Comparison of ENCODE assay signal across 8 mouse cellular contexts in genomic region chr3:121307532-121308234, GRCm38 (mm10). TPM values are rescaled to one million over a fixed set of nuclear protein-coding genes. Genes with fewer than 3 reads are reported as not detected.
DNase-seq lines count a peak whose midpoint lies in the region; ATAC-seq and TF ChIP-seq lines count a peak whose summit lies in the region.

No protein-coding gene starts in this region.

- no peaks in the 10 kb centered on the region for H3K27me3 ChIP-seq in heart, embryonic 12.5 days (replicated peaks)
- no peaks in the 10 kb centered on the region for H3K27me3 ChIP-seq in kidney, adult 2 months (replicated peaks; ENCODE audit: control insufficient read depth, insufficient read depth, low read length)
- H3K27me3 ChIP-seq in limb, embryonic 11.5 days (ENCODE audit: control insufficient read depth, insufficient read depth, low read length): no peaks in the 10 kb centered on the region
- no peaks in the 10 kb centered on the region for H3K27me3 ChIP-seq in midbrain, embryonic 15.5 days (replicated peaks)

- peak; percentile 99 for TF ChIP-seq CTCF in kidney, adult 2 months (conservative IDR thresholded peaks at IDR 0.05; ENCODE audit: insufficient read depth, insufficient read length, low read depth, low read length)

- H3K9ac ChIP-seq in heart, embryonic 12.5 days: no peak overlapping the region
- no peak overlapping the region for H3K9ac ChIP-seq in limb, embryonic 11.5 days (ENCODE audit: low read length)
- H3K9ac ChIP-seq in midbrain, embryonic 15.5 days: no peak overlapping the region

- no peaks in the 10 kb centered on the region for H3K9me3 ChIP-seq in heart, embryonic 12.5 days (replicated peaks)
- no peaks in the 10 kb centered on the region for H3K9me3 ChIP-seq in limb, embryonic 11.5 days (ENCODE audit: control insufficient read depth, low read length)
- no peaks in the 10 kb centered on the region for H3K9me3 ChIP-seq in midbrain, embryonic 15.5 days

- H3K36me3 ChIP-seq in heart, embryonic 12.5 days: 0 out of 2 replicates have a peak, but pooled peaks cover 7% of the 10 kb centered on the region
- H3K36me3 ChIP-seq in kidney, adult 2 months (ENCODE audit: control insufficient read depth, insufficient read depth, low read length): no peaks in the 10 kb centered on the region
- H3K36me3 ChIP-seq in limb, embryonic 11.5 days (ENCODE audit: control insufficient read depth, insufficient read depth, low read length): no peaks in the 10 kb centered on the region
- H3K36me3 ChIP-seq in midbrain, embryonic 15.5 days (replicated peaks): no peaks in the 10 kb centered on the region

- H3K4me3 ChIP-seq in heart, embryonic 12.5 days: no peak overlapping the region
- no peak overlapping the region for H3K4me3 ChIP-seq in kidney, adult 2 months (ENCODE audit: insufficient read depth, low read depth, low read length)
- H3K4me3 ChIP-seq in limb, embryonic 11.5 days (ENCODE audit: low read depth, low read length): no peak overlapping the region
- no peak overlapping the region for H3K4me3 ChIP-seq in midbrain, embryonic 15.5 days

- H3K4me1 ChIP-seq in heart, embryonic 12.5 days (replicated peaks): 0 out of 2 replicates have a peak, but pooled peaks cover 2% of the 10 kb centered on the region
- no peaks in the 10 kb centered on the region for H3K4me1 ChIP-seq in kidney, adult 2 months (ENCODE audit: control insufficient read depth, insufficient read depth, low read length)
- no peaks in the 10 kb centered on the region for H3K4me1 ChIP-seq in limb, embryonic 11.5 days (ENCODE audit: control insufficient read depth, insufficient read depth, low read length)
- 0 out of 2 replicates have a peak, but pooled peaks cover 4% of the 10 kb centered on the region for H3K4me1 ChIP-seq in midbrain, embryonic 15.5 days

- peak; percentile 94 for DNase-seq in heart, adult 11 months
- DNase-seq in embryo, embryonic 11.5 days (ENCODE audit: low read depth, low spot score): peak; percentile 76
- peak; percentile 62 for DNase-seq in gastrocnemius, postnatal 4 days (ENCODE audit: low spot score in 2 of 2)
- DNase-seq in kidney, adult 2 months: peak; percentile 84
- peak; percentile 84 for DNase-seq in limb, embryonic 11.5 days (ENCODE audit: low spot score)
- peak; percentile 57 to 71 for DNase-seq in spleen, adult 18-20 months

- no peak for TF ChIP-seq POLR2A in kidney, adult 2 months (IDR thresholded peaks at IDR 0.05; ENCODE audit: low read depth, low read length)

- no peak; the same call in 1 of the 2 replicates for ATAC-seq in heart, embryonic 12.5 days (ENCODE audit: insufficient number of reproducible peaks, low FRiP score)
- peak; percentile 54; the same call in 1 of the 2 replicates for ATAC-seq in limb, embryonic 11.5 days (ENCODE audit: insufficient number of reproducible peaks, low FRiP score, low TSS enrichment, low read depth)
- ATAC-seq in midbrain, embryonic 15.5 days (replicated peaks): peak; percentile 82

- 72% methylated on average over 7 of the region's 7 CpGs for WGBS in heart, embryonic 12.5 days
- WGBS in kidney, adult 2 months: 70% methylated on average over 7 of the region's 7 CpGs
- WGBS in limb, embryonic 11.5 days: 80% methylated on average over 7 of the region's 7 CpGs
- 77% methylated on average over 7 of the region's 7 CpGs for WGBS in midbrain, embryonic 15.5 days

- no peak overlapping the region for H3K4me2 ChIP-seq in heart, embryonic 12.5 days
- no peak overlapping the region for H3K4me2 ChIP-seq in limb, embryonic 11.5 days (ENCODE audit: low read depth, severe bottlenecking)
- no peak overlapping the region for H3K4me2 ChIP-seq in midbrain, embryonic 15.5 days

- H3K27ac ChIP-seq in heart, embryonic 12.5 days (ENCODE audit: poor library complexity, severe bottlenecking): no peak overlapping the region
- H3K27ac ChIP-seq in kidney, adult 2 months (ENCODE audit: insufficient read depth, low read depth, low read length): no peak overlapping the region
- H3K27ac ChIP-seq in limb, embryonic 11.5 days (replicated peaks; ENCODE audit: low read depth, low read length): no peak overlapping the region
- H3K27ac ChIP-seq in midbrain, embryonic 15.5 days: no peak overlapping the region

RNA-seq across cellular contexts. Expression of gene Alg14, which starts 16.1 kb away (rescaled TPM):
- polyA plus RNA-seq in heart, embryonic 12.5 days (2016; fragmentation: Nextera tagmentation; extraction: Ambion mirVana): 36.4 and 39.5 TPM in 2 replicates
- total RNA-seq in gastrocnemius, postnatal 4 days (2021): 10 to 100 TPM; 10.7 to 14.0 TPM
- polyA plus RNA-seq in kidney, adult 2 months (2012; rRNA removed): 19.8 and 22.9 TPM in 2 replicates
- polyA plus RNA-seq in limb, embryonic 11.5 days (2014; fragmentation: Nextera tagmentation; extraction: Ambion mirVana): 32.4 and 37.0 TPM in 2 replicates
- polyA plus RNA-seq in midbrain, embryonic 15.5 days (2015; fragmentation: Nextera tagmentation; extraction: Ambion mirVana): 33.3 and 38.2 TPM in 2 replicates

RNA-seq across cellular contexts. Expression of gene Tmem56, which starts 24.8 kb away (rescaled TPM):
- 1.4 and 2.3 TPM in 2 replicates for polyA plus RNA-seq in heart, embryonic 12.5 days (2016; fragmentation: Nextera tagmentation; extraction: Ambion mirVana)
- 1 to 10 TPM; 3.0 to 5.4 TPM for total RNA-seq in gastrocnemius, postnatal 4 days (2021)
- 2.5 and 2.7 TPM in 2 replicates for polyA plus RNA-seq in kidney, adult 2 months (2012; rRNA removed)
- polyA plus RNA-seq in limb, embryonic 11.5 days (2014; fragmentation: Nextera tagmentation; extraction: Ambion mirVana): 0.95 and 1.4 TPM in 2 replicates
- polyA plus RNA-seq in midbrain, embryonic 15.5 days (2015; fragmentation: Nextera tagmentation; extraction: Ambion mirVana): 2.2 and 3.0 TPM in 2 replicates
